ENCODE assay signal across 7 mouse cellular contexts in genomic region chr1:172632451-172633326, GRCm38 (mm10). TPM values are rescaled to one million over a fixed set of nuclear protein-coding genes. Genes with fewer than 3 reads are reported as not detected.
DNase-seq lines count a peak whose midpoint lies in the region; ATAC-seq lines count a peak whose summit lies in the region.

Gene Dusp23, minus strand, starts transcription at chr1:172632962.

- H3K36me3 ChIP-seq in embryonic facial prominence, embryonic 12.5 days, result no peaks in the 10 kb centered on the region
- H3K36me3 ChIP-seq in limb, embryonic 11.5 days (ENCODE audit: control insufficient read depth, insufficient read depth, low read length), result no peaks in the 10 kb centered on the region
- no peaks in the 10 kb centered on the region for H3K36me3 ChIP-seq in midbrain, embryonic 14.5 days (ENCODE audit: control insufficient read depth, insufficient read depth, low read length)

- H3K4me2 ChIP-seq in embryonic facial prominence, embryonic 12.5 days (replicated peaks), result peak within 1 kb of the TSS; percentile 74
- H3K4me2 ChIP-seq in limb, embryonic 11.5 days (ENCODE audit: low read depth, severe bottlenecking), result peak within 1 kb of the TSS; percentile 60
- peak within 1 kb of the TSS; percentile 75 for H3K4me2 ChIP-seq in midbrain, embryonic 14.5 days (ENCODE audit: low read length)

- peaks cover 9% of the 10 kb centered on the region for H3K4me1 ChIP-seq in embryonic facial prominence, embryonic 12.5 days
- 0 out of 2 replicates have a peak, but pooled peaks cover 2% of the 10 kb centered on the region for H3K4me1 ChIP-seq in limb, embryonic 11.5 days (ENCODE audit: control insufficient read depth, insufficient read depth, low read length)
- no peaks in the 10 kb centered on the region for H3K4me1 ChIP-seq in midbrain, embryonic 14.5 days (ENCODE audit: control insufficient read depth, insufficient read depth, low read length)

- peak within 1 kb of the TSS; percentile 61 for H3K9ac ChIP-seq in embryonic facial prominence, embryonic 12.5 days
- H3K9ac ChIP-seq in limb, embryonic 11.5 days (ENCODE audit: low read length), result peak within 1 kb of the TSS; percentile 65
- H3K9ac ChIP-seq in midbrain, embryonic 14.5 days (replicated peaks; ENCODE audit: low read length), result peak within 1 kb of the TSS; percentile 62

- peak; percentile 98 for ATAC-seq in embryonic facial prominence, embryonic 12.5 days (ENCODE audit: insufficient number of reproducible peaks, insufficient read depth, low FRiP score, low TSS enrichment)
- peak; percentile 97 for ATAC-seq in limb, embryonic 11.5 days (ENCODE audit: insufficient number of reproducible peaks, low FRiP score, low TSS enrichment, low read depth)
- peak; percentile 97 for ATAC-seq in midbrain, embryonic 14.5 days (ENCODE audit: low FRiP score, low TSS enrichment)

- H3K9me3 ChIP-seq in embryonic facial prominence, embryonic 12.5 days, result no peaks in the 10 kb centered on the region
- H3K9me3 ChIP-seq in limb, embryonic 11.5 days (ENCODE audit: control insufficient read depth, low read length), result no peaks in the 10 kb centered on the region
- no peaks in the 10 kb centered on the region for H3K9me3 ChIP-seq in midbrain, embryonic 14.5 days (ENCODE audit: control insufficient read depth, low read length)

- peak; percentile 96 for DNase-seq in adrenal gland, postnatal 25 days
- DNase-seq in heart, adult 11 months, result peak; percentile 100
- peak; percentile 97 for DNase-seq in kidney, adult 18-20 months
- peak; percentile 98 for DNase-seq in limb, embryonic 11.5 days (ENCODE audit: low spot score)
- peak; percentile 95 for DNase-seq in midbrain, embryonic 14.5 days
- DNase-seq in spleen, adult 18-20 months, result peak; percentile 90 to 96

- no peaks in the 10 kb centered on the region for H3K27me3 ChIP-seq in embryonic facial prominence, embryonic 12.5 days
- no peaks in the 10 kb centered on the region for H3K27me3 ChIP-seq in limb, embryonic 11.5 days (ENCODE audit: control insufficient read depth, insufficient read depth, low read length)
- no peaks in the 10 kb centered on the region for H3K27me3 ChIP-seq in midbrain, embryonic 14.5 days (ENCODE audit: control insufficient read depth, insufficient read depth, low read length)

- under 1% methylated on average over 53 of the region's 53 CpGs for WGBS in embryonic facial prominence, embryonic 12.5 days
- WGBS in limb, embryonic 11.5 days, result under 1% methylated on average over 53 of the region's 53 CpGs
- under 1% methylated on average over 53 of the region's 53 CpGs for WGBS in midbrain, embryonic 14.5 days

- peak within 1 kb of the TSS; percentile 75 for H3K27ac ChIP-seq in embryonic facial prominence, embryonic 12.5 days
- H3K27ac ChIP-seq in limb, embryonic 11.5 days (replicated peaks; ENCODE audit: low read depth, low read length), result no peak within 1 kb of the TSS; the same call in 1 of the 2 replicates
- H3K27ac ChIP-seq in midbrain, embryonic 14.5 days (replicated peaks; ENCODE audit: low read depth, low read length), result peak within 1 kb of the TSS; percentile 68

- peak within 1 kb of the TSS; percentile 71 for H3K4me3 ChIP-seq in embryonic facial prominence, embryonic 12.5 days
- H3K4me3 ChIP-seq in limb, embryonic 11.5 days (ENCODE audit: low read depth, low read length), result peak within 1 kb of the TSS; percentile 67
- peak within 1 kb of the TSS; percentile 72 for H3K4me3 ChIP-seq in midbrain, embryonic 14.5 days (replicated peaks; ENCODE audit: low read depth, low read length)

RNA-seq across cellular contexts. Expression of gene Dusp23, which starts in this region (rescaled TPM):
- 7.1 and 8.4 TPM in 2 replicates for total RNA-seq in adrenal gland, postnatal 25 days (2021)
- polyA plus RNA-seq in embryonic facial prominence, embryonic 12.5 days (2016; fragmentation: Nextera tagmentation; extraction: Ambion mirVana), result 9.4 and 10.0 TPM in 2 replicates
- 13.1 and 13.8 TPM in 2 replicates for polyA plus RNA-seq in limb, embryonic 11.5 days (2014; fragmentation: Nextera tagmentation; extraction: Ambion mirVana)
- 6.3 and 8.7 TPM in 2 replicates for polyA plus RNA-seq in midbrain, embryonic 14.5 days (2014; fragmentation: Nextera tagmentation; extraction: Ambion mirVana)
